Mouse (Mus musculus) heart, embryonic 16.5 days (tissue): ENCODE results near the gene Ctcfl. TPM values are rescaled to one million over a fixed set of nuclear protein-coding genes. Genes with fewer than 3 reads are reported as not detected.
"Not testable (repeated sequence)": the region's sequence is repeated elsewhere in the genome, so short reads cannot be mapped to it uniquely, and the experiment has no call there.

ENCODE experiments used
- ATAC-seq: fragments of 200-750 bp; cut with Nextera tagmentation; replicated peaks from 2 replicates; pipeline ENCODE4 v1.8.0; 2017; ENCODE audit warnings: moderate number of reproducible peaks; ENCODE audit not compliant: insufficient read depth, low FRiP score; ENCODE audit errors: extremely low read depth
- H3K27ac ChIP-seq: fragments of 300-500 bp; sonication (generic); 2 replicates; pipeline ENCODE4 v1.5.1; 2014; ENCODE audit warnings: mild to moderate bottlenecking, low read length, control low read depth, moderate library complexity
- H3K27me3 ChIP-seq: fragments of 300-500 bp; sonication (generic); 2 replicates; pipeline ENCODE4 v1.6.1; 2014; ENCODE audit warnings: low read length, mixed read lengths; ENCODE audit not compliant: control insufficient read depth, insufficient read depth
- H3K36me3 ChIP-seq: fragments of 300-500 bp; sonication (generic); 2 replicates; pipeline ENCODE4 v1.6.1; 2014; ENCODE audit not compliant: control insufficient read depth, insufficient read depth
- H3K4me1 ChIP-seq: fragments of 300-500 bp; sonication (generic); 2 replicates; pipeline ENCODE4 v1.6.1; 2014; ENCODE audit warnings: low read length, mixed read lengths; ENCODE audit not compliant: control insufficient read depth, insufficient read depth
- H3K4me2 ChIP-seq: fragments of 300-500 bp; sonication (generic); 2 replicates; pipeline ENCODE4 v1.6.1; 2014; ENCODE audit warnings: low read depth, mild to moderate bottlenecking, control low read depth, low read length
- H3K4me3 ChIP-seq: fragments of 300-500 bp; sonication (generic); 2 replicates; pipeline ENCODE4 v1.5.1; 2014; ENCODE audit warnings: mild to moderate bottlenecking, control low read depth, low read length
- H3K9ac ChIP-seq: fragments of 300-500 bp; sonication (generic); 2 replicates; pipeline ENCODE4 v1.6.1; 2014; ENCODE audit warnings: low read length, control low read depth
- H3K9me3 ChIP-seq: fragments of 300-500 bp; sonication (generic); replicated peaks from 2 replicates; pipeline ENCODE4 v1.6.1; 2016; ENCODE audit warnings: low read length; ENCODE audit not compliant: control insufficient read depth
- WGBS: fragments of 180-500 bp; shearing (Covaris S2); extraction: QIAGEN DNeasy Blood & Tissue Kit; methylation state at CpG from one replicate; pipeline ENCODE4 v1.1.7; 2014; 5-methylcytosine and 5-hydroxymethylcytosine counted together
- polyA plus RNA-seq: library from polyadenylated mRNA; unstranded; fragments of >200 nt; fragmentation: Nextera tagmentation; extraction: Ambion mirVana; gene quantifications from 2 replicates; pipeline ENCODE4 v1.2.1, GENCODE M21; 2015

Gene Ctcfl
- polyA plus RNA-seq, 1 experiment from 2014 or later, result 0.83 TPM

GRCm38 (mm10) chr2:173129111-173129510 is 9.8 kb upstream of the Ctcfl start:
- Histone ChIP-seq H3K4me2 (no peak overlapping the region), H3K9me3 (0 out of 2 replicates have a peak, but pooled peaks cover 3% of the 10 kb centered on the region), H3K27ac (no peak overlapping the region), H3K36me3 (no peaks in the 10 kb centered on the region; the same call in 1 of the 2 replicates), H3K27me3 (no peaks in the 10 kb centered on the region), H3K9ac (no peak overlapping the region), H3K4me1 (peaks cover 3% of the 10 kb centered on the region; the same call in 1 of the 2 replicates), H3K4me3 (no peak overlapping the region)
- no peak for ATAC-seq
- 77% methylated on average over 2 of the region's 2 CpGs for WGBS

- WGBS, result 75% methylated on average over 4 of the region's 4 CpGs
- no peaks in the 10 kb centered on the region; the same call in 1 of the 2 replicates for H3K36me3 ChIP-seq
- 0 out of 2 replicates have a peak, but pooled peaks cover 3% of the 10 kb centered on the region for H3K9me3 ChIP-seq
- no peak overlapping the region for H3K4me3 ChIP-seq
- H3K9ac ChIP-seq, result no peak overlapping the region
- no peak for ATAC-seq
- no peak overlapping the region for H3K4me2 ChIP-seq
- no peaks in the 10 kb centered on the region for H3K4me1 ChIP-seq
- H3K27ac ChIP-seq, result no peak overlapping the region
- no peaks in the 10 kb centered on the region for H3K27me3 ChIP-seq
Observed at GRCm38 (mm10) chr2:173126386-173126785, 7.1 kb upstream of the Ctcfl start.

GRCm38 (mm10) chr2:173124022-173124735 is 4.9 kb upstream of the Ctcfl start:
- H3K36me3 ChIP-seq, result no peaks in the 10 kb centered on the region; the same call in 1 of the 2 replicates
- 82% methylated on average over 7 of the region's 7 CpGs for WGBS
- no peaks in the 10 kb centered on the region for H3K27me3 ChIP-seq
- H3K9me3 ChIP-seq, result 0 out of 2 replicates have a peak, but pooled peaks cover 3% of the 10 kb centered on the region
- no peak overlapping the region for H3K4me3 ChIP-seq
- H3K9ac ChIP-seq, result no peak overlapping the region
- ATAC-seq, result no peak
- no peak overlapping the region for H3K4me2 ChIP-seq
- no peaks in the 10 kb centered on the region for H3K4me1 ChIP-seq
- H3K27ac ChIP-seq, result no peak overlapping the region

- not testable (repeated sequence) for H3K27me3 ChIP-seq, ATAC-seq
Observed at GRCm38 (mm10) chr2:173120117-173120516, 792 bp upstream of the Ctcfl start.

GRCm38 (mm10) chr2:173113796-173114195 is 5.5 kb downstream of the Ctcfl start:
- H3K9ac ChIP-seq, H3K4me2 ChIP-seq, H3K27me3 ChIP-seq, H3K9me3 ChIP-seq, H3K27ac ChIP-seq, H3K4me1 ChIP-seq, ATAC-seq, H3K36me3 ChIP-seq, H3K4me3 ChIP-seq: not testable (repeated sequence)
- 65% methylated on average over 3 of the region's 3 CpGs for WGBS

More at GRCm38 (mm10) chr2:173120117-173120516, 792 bp upstream of the Ctcfl start:
- H3K4me3 ChIP-seq, H3K27ac ChIP-seq, H3K9me3 ChIP-seq, H3K4me2 ChIP-seq, H3K4me1 ChIP-seq, H3K36me3 ChIP-seq, H3K9ac ChIP-seq: not testable (repeated sequence)
- WGBS, result 51% methylated on average over 4 of the region's 4 CpGs

- ATAC-seq, result no peak
- WGBS, result 85% methylated on average over 9 of the region's 9 CpGs
- H3K27ac ChIP-seq, result no peak overlapping the region
- H3K9ac ChIP-seq, result no peak overlapping the region
- H3K4me3 ChIP-seq, result no peak overlapping the region
- H3K36me3 ChIP-seq, result no peaks in the 10 kb centered on the region
- H3K27me3 ChIP-seq, result peaks cover 5% of the 10 kb centered on the region; the same call in 1 of the 2 replicates
- 0 out of 2 replicates have a peak, but pooled peaks cover 3% of the 10 kb centered on the region for H3K9me3 ChIP-seq
- H3K4me1 ChIP-seq, result peaks cover 5% of the 10 kb centered on the region
- no peak overlapping the region for H3K4me2 ChIP-seq
Observed at GRCm38 (mm10) chr2:173110571-173110970, 8.8 kb downstream of the Ctcfl start.

- ATAC-seq, result no peak
- H3K27ac ChIP-seq, result no peak overlapping the region
- no peaks in the 10 kb centered on the region for H3K36me3 ChIP-seq
- H3K4me2 ChIP-seq, result no peak overlapping the region
- H3K4me3 ChIP-seq, result no peak overlapping the region
- peaks cover 5% of the 10 kb centered on the region; the same call in 1 of the 2 replicates for H3K27me3 ChIP-seq
- H3K9me3 ChIP-seq, result 0 out of 2 replicates have a peak, but pooled peaks cover 3% of the 10 kb centered on the region
- H3K9ac ChIP-seq, result no peak overlapping the region
- WGBS, result 94% methylated on average over 7 of the region's 7 CpGs
- peaks cover 5% of the 10 kb centered on the region for H3K4me1 ChIP-seq
Observed at GRCm38 (mm10) chr2:173109510-173109909, 9.8 kb downstream of the Ctcfl start.

- H3K27ac ChIP-seq, result no peak overlapping the region
- no peak overlapping the region for H3K9ac ChIP-seq
- H3K27me3 ChIP-seq, result peaks cover 5% of the 10 kb centered on the region; the same call in 1 of the 2 replicates
- WGBS, result 66% methylated on average over 6 of the region's 6 CpGs
- peaks cover 5% of the 10 kb centered on the region for H3K4me1 ChIP-seq
- H3K4me2 ChIP-seq, result no peak overlapping the region
- no peaks in the 10 kb centered on the region for H3K36me3 ChIP-seq
- ATAC-seq, result no peak
- 0 out of 2 replicates have a peak, but pooled peaks cover 3% of the 10 kb centered on the region for H3K9me3 ChIP-seq
- no peak overlapping the region for H3K4me3 ChIP-seq
Observed at GRCm38 (mm10) chr2:173108509-173109190, 10.7 kb downstream of the Ctcfl start.
